Mouse (Mus musculus) gastrocnemius, postnatal 4 days (tissue): Measurements from ENCODE around the gene Uqcc3. TPM values are rescaled to one million over a fixed set of nuclear protein-coding genes. Genes with fewer than 3 reads are reported as not detected.

ENCODE experiments used
- microRNA-seq: library from miRNA; unstranded; fragments of <30 nt; microRNA quantifications from one replicate; pipeline ENCODE4 v1.2.0, GENCODE M21; 2021
- total RNA-seq, 2 experiments: library from RNA; stranded (reverse); gene quantifications; 2 replicates each; pipeline ENCODE4 v1.2.3; 2021

Gene Uqcc3
- total RNA-seq, 2 experiments from 2014 or later, result 48.1 to 49.3 TPM

Small RNA genes lying within 50 kb of the gene (microRNA-seq; reads per million reads assigned to microRNA genes)
- gene Mir5136, result not detected

Other genes starting within 250 kb of the Uqcc3 start
- gene Chrm1, start 217.1 kb downstream of the Uqcc3 start, total RNA-seq, result under 1 TPM; 0.05 to 0.10 TPM
- 10 to 100 TPM; 42.4 to 43.8 TPM for gene Slc3a2, start 157.6 kb downstream of the Uqcc3 start, total RNA-seq
- 10 to 100 TPM; 34.5 to 35.1 TPM for gene Wdr74, start 145.1 kb downstream of the Uqcc3 start, total RNA-seq
- gene 1700092M07Rik, start 140.2 kb downstream of the Uqcc3 start, total RNA-seq, result 1 to 10 TPM in 1 of 2 experiments, not detected in 1; 2.5 TPM
- 10 to 100 TPM; 59.1 to 60.5 TPM for gene Stx5a, start 139.5 kb downstream of the Uqcc3 start, total RNA-seq
- gene Nxf1, start 123.8 kb downstream of the Uqcc3 start, total RNA-seq, result 10 to 100 TPM; 70.4 to 80.5 TPM
- 10 to 100 TPM; 71.4 to 85.6 TPM for gene Tmem223, start 109.9 kb downstream of the Uqcc3 start, total RNA-seq
- gene Tmem179b, start 106.5 kb downstream of the Uqcc3 start, total RNA-seq, result 10 to 100 TPM; 19.3 to 21.9 TPM
- 10 to 100 TPM; 15.5 to 16.9 TPM for gene Taf6l, start 94.5 kb downstream of the Uqcc3 start, total RNA-seq
- 10 to 100 TPM; 61.0 to 65.4 TPM for gene Polr2g, start 82.3 kb downstream of the Uqcc3 start, total RNA-seq
- 1 to 10 TPM; 1.4 to 1.5 TPM for gene Zbtb3, start 78.4 kb downstream of the Uqcc3 start, total RNA-seq
- 10 to 100 TPM; 19.9 to 22.9 TPM for gene Ttc9c, start 61.6 kb downstream of the Uqcc3 start, total RNA-seq
- 10 to 100 TPM; 61.3 to 71.0 TPM for gene Hnrnpul2, start 60.9 kb downstream of the Uqcc3 start, total RNA-seq
- gene AC129217.1, start 51.1 kb downstream of the Uqcc3 start, total RNA-seq, result under 1 TPM in 1 of 2 experiments, not detected in 1; 0.67 TPM
- 10 to 100 TPM; 22.1 to 24.2 TPM for gene Bscl2, start 43.5 kb downstream of the Uqcc3 start, total RNA-seq
- under 1 TPM; 0.17 to 0.26 TPM for gene Gng3, start 41.7 kb downstream of the Uqcc3 start, total RNA-seq
- 10 to 100 TPM; 18.7 to 22.9 TPM for gene Lrrn4cl, start 30.2 kb downstream of the Uqcc3 start, total RNA-seq
- gene Ubxn1, start 9.4 kb downstream of the Uqcc3 start, total RNA-seq, result 100 to 1,000 TPM; 149 to 158 TPM
- gene Lbhd1, start 2.8 kb upstream of the Uqcc3 start, total RNA-seq, result 10 to 100 TPM in 1 of 2 experiments, 1 to 10 TPM in 1; 2.4 to 11.4 TPM
- not detected for gene Gm49403, start 3.0 kb upstream of the Uqcc3 start, total RNA-seq
- 10 to 100 TPM; 30.0 to 30.9 TPM for gene 1810009A15Rik, start 7.9 kb upstream of the Uqcc3 start, total RNA-seq
- 1 to 10 TPM; 1.5 to 2.9 TPM for gene Gm49416, start 8.0 kb upstream of the Uqcc3 start, total RNA-seq
- gene Ints5, start 12.1 kb upstream of the Uqcc3 start, total RNA-seq, result 10 to 100 TPM; 19.0 to 20.1 TPM
- gene Ganab, start 17.1 kb upstream of the Uqcc3 start, total RNA-seq, result 10 to 100 TPM; 74.2 to 77.0 TPM
- 10 to 100 TPM; 29.6 to 31.6 TPM for gene B3gat3, start 39.5 kb upstream of the Uqcc3 start, total RNA-seq
- gene Rom1, start 48.4 kb upstream of the Uqcc3 start, total RNA-seq, result 1 to 10 TPM; 4.4 to 4.9 TPM
- 10 to 100 TPM; 24.3 to 26.7 TPM for gene Eml3, start 48.6 kb upstream of the Uqcc3 start, total RNA-seq
- 10 to 100 TPM; 61.1 to 69.8 TPM for gene Mta2, start 61.0 kb upstream of the Uqcc3 start, total RNA-seq
- 10 to 100 TPM; 12.7 to 14.9 TPM for gene Tut1, start 72.9 kb upstream of the Uqcc3 start, total RNA-seq
- 100 to 1,000 TPM; 704 to 748 TPM for gene Eef1g, start 86.1 kb upstream of the Uqcc3 start, total RNA-seq
- gene Ahnak, start 108.4 kb upstream of the Uqcc3 start, total RNA-seq, result 100 to 1,000 TPM; 377 to 414 TPM
- gene Scgb1a1, start 207.0 kb upstream of the Uqcc3 start, total RNA-seq, result 1 to 10 TPM; 1.7 to 5.3 TPM